Mouse (Mus musculus): ENCODE data around the gene Rtn4ip1. TPM values are rescaled to one million over a fixed set of nuclear protein-coding genes. Genes with fewer than 3 reads are reported as not detected.

Gene Rtn4ip1
- 11.9 and 13.1 TPM in 2 replicates for polyA plus RNA-seq (2015; fragmentation: Nextera tagmentation; extraction: Ambion mirVana)

DNA sequence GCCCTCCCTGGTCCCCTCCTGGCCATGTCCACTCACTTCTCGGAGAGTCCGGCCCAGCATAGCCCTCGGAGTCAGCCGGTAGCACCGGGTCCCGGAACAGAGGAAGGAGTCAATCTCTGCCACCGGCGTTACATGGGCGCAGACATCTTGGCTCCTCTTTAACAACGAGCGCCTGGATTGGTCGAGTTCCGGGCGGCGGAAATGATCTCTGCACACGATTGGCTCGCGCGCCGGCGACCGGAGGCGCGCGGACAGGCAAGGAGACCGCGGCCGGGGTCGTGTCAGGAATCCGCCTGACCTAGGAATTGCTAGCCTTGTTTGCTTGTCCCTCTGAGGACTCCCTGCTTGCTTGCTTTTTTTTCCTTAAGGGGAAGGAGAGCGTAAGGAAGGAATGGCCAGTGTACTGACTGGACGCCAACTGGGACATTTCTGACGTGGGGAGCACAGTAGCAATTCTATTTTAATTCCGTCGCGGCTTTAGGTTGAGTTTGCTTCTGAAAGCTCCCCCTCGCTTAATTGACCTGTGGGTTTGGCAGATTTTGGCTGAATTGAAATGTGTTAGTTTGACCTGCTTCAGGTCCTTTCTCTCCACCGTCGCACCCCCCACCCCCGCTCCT is at the start of gene Rtn4ip1, which contains the start of gene Qrsl1:
Rtn4ip1 (plus strand) TSS at position 230 of the 617 bp plus-strand sequence.
Qrsl1 (minus strand) TSS at position 168 of the 617 bp plus-strand sequence.

Other genes starting within 250 kb of the Rtn4ip1 start
- gene Qrsl1, start 62 bp upstream of the Rtn4ip1 start, polyA plus RNA-seq (2015; fragmentation: Nextera tagmentation; extraction: Ambion mirVana): 21.1 and 23.2 TPM in 2 replicates
- 0.11 and 0.19 TPM in 2 replicates for gene Crybg1, start 247.0 kb downstream of the Rtn4ip1 start, polyA plus RNA-seq (2015; fragmentation: Nextera tagmentation; extraction: Ambion mirVana)